Mouse (Mus musculus) erythroblast, embryonic 14.5 days (primary cell): ENCODE data around the gene Eps15.

ENCODE experiments used
- GATA1 ChIP-seq: IDR thresholded peaks from 2 replicates; pipeline ENCODE4 v1.6.1; 2012; ENCODE audit warnings: low read length, inconsistent platforms, mixed read lengths
- TAL1 ChIP-seq: IDR thresholded peaks from 3 replicates; pipeline ENCODE4 v1.6.1; 2012; ENCODE audit warnings: low read length, inconsistent platforms, mixed read lengths

DNA sequence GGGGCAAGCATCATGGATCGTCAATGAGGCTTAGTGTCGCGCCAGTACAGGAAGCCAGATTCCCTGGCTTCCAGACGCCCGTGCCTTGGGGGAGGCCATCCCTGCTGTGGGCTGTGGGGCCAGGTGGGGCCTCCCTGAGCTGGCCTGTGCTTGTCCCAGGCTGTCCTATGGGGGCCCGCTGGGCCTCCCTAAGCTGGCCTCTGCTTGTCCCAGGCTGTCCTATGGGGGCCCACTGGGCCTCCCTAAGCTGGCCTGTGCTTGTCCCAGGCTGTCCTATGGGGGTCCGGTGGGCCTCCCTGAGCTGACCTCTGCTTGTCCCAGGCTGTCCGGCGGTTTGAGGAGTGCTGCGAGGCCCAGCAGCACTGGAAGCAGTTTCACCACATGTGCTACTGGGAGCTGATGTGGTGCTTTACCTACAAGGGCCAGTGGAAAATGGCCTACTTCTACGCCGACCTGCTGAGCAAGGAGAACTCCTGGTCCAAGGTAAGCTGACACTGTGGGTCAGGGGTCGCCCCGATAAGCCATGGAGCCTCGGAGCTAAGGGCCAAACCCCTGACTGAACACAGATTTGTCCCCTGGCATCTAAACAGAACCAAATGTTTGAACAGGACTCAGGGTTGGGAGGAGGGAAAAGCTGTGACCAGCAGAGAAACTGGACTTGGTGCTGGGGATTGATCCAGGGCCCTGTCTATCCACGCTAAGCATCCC, 152.8 kb downstream of the Eps15 start:
- TF ChIP-seq GATA1 (no peak), TAL1 (no peak)
